Mouse (Mus musculus) lung, adult 2 months (tissue): ENCODE data around the gene Elovl6.

Experiments used
- CTCF ChIP-seq: fragments of 200-500 bp; IDR thresholded peaks from 2 replicates; pipeline ENCODE4 v1.5.1; 2011; ENCODE audit warnings: mild to moderate bottlenecking, low read length, control low read depth; ENCODE audit not compliant: insufficient read depth
- POLR2A ChIP-seq: fragments of 200-500 bp; IDR thresholded peaks from 2 replicates; pipeline ENCODE4 v1.6.1; 2011; ENCODE audit warnings: low read depth, mild to moderate bottlenecking, control low read depth, low read length, borderline replicate concordance; ENCODE audit errors: extremely low read depth

DNA sequence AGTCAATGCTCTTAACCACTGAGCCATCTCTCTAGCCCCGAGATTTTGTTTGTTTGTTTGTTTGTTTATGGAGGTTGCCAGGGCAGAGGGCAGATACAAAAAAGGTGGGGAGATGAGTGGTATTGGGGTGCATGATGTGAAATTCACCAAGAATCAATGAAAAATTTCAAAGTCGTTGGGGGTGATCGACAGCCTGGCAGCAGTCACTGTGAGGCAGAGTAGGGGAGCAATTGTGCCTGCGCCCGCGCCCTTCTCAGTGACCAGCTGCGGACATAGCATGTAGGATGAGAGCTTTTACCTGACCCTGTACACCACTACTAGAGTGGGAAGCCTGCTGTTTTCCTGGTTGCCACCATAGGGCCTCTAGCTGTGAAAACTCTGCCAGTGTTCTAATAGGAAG is 143.8 kb downstream of the Elovl6 start:
- TF ChIP-seq POLR2A (no peak), CTCF (no peak)
